Mouse (Mus musculus) CH12.LX (cell line): ENCODE measurements around the gene Keap1. TPM values are rescaled to one million over a fixed set of nuclear protein-coding genes. Genes with fewer than 3 reads are reported as not detected.

ENCODE experiments used
- DNase-seq: peaks from one replicate; pipeline ENCODE4 v3.0.0-alpha.2; 2013; ENCODE audit errors: extremely low read depth
- H3K27ac ChIP-seq: 2 replicates; pipeline ENCODE4 v1.5.1; 2012; ENCODE audit warnings: low read depth, mild to moderate bottlenecking, control low read depth, moderate library complexity; ENCODE audit not compliant: insufficient read depth
- H3K27me3 ChIP-seq: replicated peaks from 2 replicates; pipeline ENCODE3; 2012; ENCODE audit warnings: inconsistent platforms
- H3K36me3 ChIP-seq, 2 experiments: replicated peaks in 1 of 2; 2 replicates each; pipeline versions ENCODE3 to v1.6.1; 2012; ENCODE audit warnings: inconsistent platforms in 1 of 2, low read length in 1 of 2, mild to moderate bottlenecking in 1 of 2, mixed read lengths in 1 of 2, moderate library complexity in 1 of 2; ENCODE audit not compliant: control insufficient read depth in 1 of 2, insufficient read depth in 1 of 2
- H3K4me1 ChIP-seq, 2 experiments: 2 replicates each; pipeline ENCODE4 v1.6.1; 2012; ENCODE audit warnings: inconsistent platforms in 1 of 2, moderate library complexity in 1 of 2; ENCODE audit not compliant: insufficient read depth in 2 of 2, control insufficient read depth in 1 of 2
- H3K4me2 ChIP-seq: 2 replicates; pipeline ENCODE4 v1.6.1; 2012; ENCODE audit warnings: low read depth, mild to moderate bottlenecking, control low read depth; ENCODE audit not compliant: poor library complexity, insufficient read depth, severe bottlenecking
- H3K4me3 ChIP-seq, 3 experiments: fragments of 150-350 bp in 1 of 3; sonication (generic) in 1 of 3; replicated peaks in 1 of 3; 2 replicates each; pipeline versions ENCODE3 to v1.5.1; 2011 to 2012; ENCODE audit warnings: low read depth in 2 of 3, low read length in 2 of 3, mild to moderate bottlenecking in 2 of 3, moderate library complexity in 2 of 3, control low read depth in 1 of 3, improper control_type of control experiment in 1 of 3, inconsistent platforms in 1 of 3, mixed read lengths in 1 of 3; ENCODE audit not compliant: poor library complexity in 1 of 3
- H3K79me2 ChIP-seq: replicated peaks from 2 replicates; pipeline ENCODE4 v1.6.1; 2012; ENCODE audit warnings: mild to moderate bottlenecking, moderate library complexity; ENCODE audit not compliant: control insufficient read depth, poor library complexity, insufficient read depth, severe bottlenecking; ENCODE audit errors: extremely low read depth
- H3K9ac ChIP-seq: 2 replicates; pipeline ENCODE4 v1.6.1; 2012; ENCODE audit warnings: low read depth, mild to moderate bottlenecking, control low read depth, moderate library complexity; ENCODE audit not compliant: insufficient read depth
- H3K9me3 ChIP-seq: replicated peaks from 2 replicates; pipeline ENCODE3; 2012; ENCODE audit warnings: low read length, inconsistent platforms, mixed read lengths
- BHLHE40 ChIP-seq: IDR thresholded peaks from 2 replicates; pipeline ENCODE4 v1.6.1; 2011; ENCODE audit warnings: mild to moderate bottlenecking, low read depth, low read length, improper control_type of control experiment
- CHD1 ChIP-seq: IDR thresholded peaks from 2 replicates; pipeline ENCODE4 v1.6.1; 2012; ENCODE audit warnings: low read depth, low read length, improper control_type of control experiment, inconsistent platforms
- CHD2 ChIP-seq: IDR thresholded peaks from 2 replicates; pipeline ENCODE4 v1.6.1; 2011; ENCODE audit warnings: low read length, improper control_type of control experiment
- CTCF ChIP-seq, 2 experiments: IDR thresholded peaks in 1 of 2; conservative IDR thresholded peaks in 1 of 2; 2 replicates each; pipeline ENCODE4 v1.5.1; 2011 to 2012; ENCODE audit warnings: low read depth in 2 of 2, low read length in 2 of 2, improper control_type of control experiment in 1 of 2, inconsistent platforms in 1 of 2, mild to moderate bottlenecking in 1 of 2, moderate library complexity in 1 of 2
- E2F4 ChIP-seq: IDR thresholded peaks from 2 replicates; pipeline ENCODE4 v1.6.1; 2011; ENCODE audit warnings: low read depth, low read length, improper control_type of control experiment; ENCODE audit not compliant: insufficient replicate concordance
- ELF1 ChIP-seq: IDR thresholded peaks from 2 replicates; pipeline ENCODE4 v1.6.1; 2014; ENCODE audit warnings: low read depth, mild to moderate bottlenecking, inconsistent platforms, low read length, improper control_type of control experiment
- EP300 ChIP-seq: IDR thresholded peaks from 2 replicates; pipeline ENCODE4 v1.6.1; 2011; ENCODE audit warnings: low read length, improper control_type of control experiment
- ETS1 ChIP-seq: conservative IDR thresholded peaks from 2 replicates; pipeline ENCODE4 v1.6.1; 2012; ENCODE audit warnings: low read depth, mild to moderate bottlenecking, inconsistent platforms, low read length, improper control_type of control experiment, moderate library complexity
- GABPA ChIP-seq: IDR thresholded peaks from 2 replicates; pipeline ENCODE4 v1.6.1; 2012; ENCODE audit warnings: low read depth, low read length, improper control_type of control experiment, inconsistent platforms; ENCODE audit not compliant: insufficient replicate concordance
- HCFC1 ChIP-seq: IDR thresholded peaks from 2 replicates; pipeline ENCODE4 v1.6.1; 2012; ENCODE audit warnings: low read depth, mild to moderate bottlenecking, inconsistent platforms, low read length, improper control_type of control experiment
- IRF4 ChIP-seq: IDR thresholded peaks from 2 replicates; pipeline ENCODE4 v1.6.1; 2014; ENCODE audit warnings: low read depth, mild to moderate bottlenecking, inconsistent platforms, low read length, improper control_type of control experiment
- JUN ChIP-seq: IDR thresholded peaks from 2 replicates; pipeline ENCODE4 v1.6.1; 2011; ENCODE audit warnings: low read depth, mild to moderate bottlenecking, low read length, improper control_type of control experiment, moderate library complexity; ENCODE audit not compliant: insufficient read depth
- JUND ChIP-seq: conservative IDR thresholded peaks from 2 replicates; pipeline ENCODE4 v1.6.1; 2011; ENCODE audit warnings: low read depth, low read length, improper control_type of control experiment
- KAT2A ChIP-seq: IDR thresholded peaks from 2 replicates; pipeline ENCODE4 v1.6.1; 2012; ENCODE audit warnings: low read length, improper control_type of control experiment, inconsistent platforms; ENCODE audit not compliant: insufficient replicate concordance
- MAFK ChIP-seq: IDR thresholded peaks from 2 replicates; pipeline ENCODE4 v1.6.1; 2011; ENCODE audit warnings: low read length, improper control_type of control experiment; ENCODE audit not compliant: insufficient replicate concordance
- MAX ChIP-seq: IDR thresholded peaks from 2 replicates; pipeline ENCODE4 v1.6.1; 2011; ENCODE audit warnings: low read length, improper control_type of control experiment
- MAZ ChIP-seq: IDR thresholded peaks from 2 replicates; pipeline ENCODE4 v1.6.1; 2012; ENCODE audit warnings: low read depth, mild to moderate bottlenecking, inconsistent platforms, low read length, improper control_type of control experiment, moderate library complexity
- MEF2A ChIP-seq: IDR thresholded peaks from 2 replicates; pipeline ENCODE4 v1.6.1; 2014; ENCODE audit warnings: low read depth, mild to moderate bottlenecking, inconsistent platforms, low read length, improper control_type of control experiment, borderline replicate concordance
- MXI1 ChIP-seq: IDR thresholded peaks from 2 replicates; pipeline ENCODE4 v1.6.1; 2011; ENCODE audit warnings: mild to moderate bottlenecking, low read depth, low read length, improper control_type of control experiment
- MYC ChIP-seq: IDR thresholded peaks from 2 replicates; pipeline ENCODE4 v1.6.1; 2011; ENCODE audit warnings: low read depth, mild to moderate bottlenecking, improper control_type of control experiment, low read length
- NELFE ChIP-seq: IDR thresholded peaks from 2 replicates; pipeline ENCODE4 v1.6.1; 2011; ENCODE audit warnings: low read depth, low read length, improper control_type of control experiment
- NRF1 ChIP-seq: IDR thresholded peaks from 2 replicates; pipeline ENCODE4 v1.6.1; 2014; ENCODE audit warnings: low read depth, mild to moderate bottlenecking, inconsistent platforms, low read length, improper control_type of control experiment, moderate library complexity
- PAX5 ChIP-seq: IDR thresholded peaks from 2 replicates; pipeline ENCODE4 v1.6.1; 2012; ENCODE audit warnings: low read length, inconsistent platforms, mixed read lengths
- POLR2A ChIP-seq: IDR thresholded peaks from 2 replicates; pipeline ENCODE4 v1.6.1; 2011; ENCODE audit warnings: low read depth, mild to moderate bottlenecking, improper control_type of control experiment, low read length
- POLR2AphosphoS2 ChIP-seq: IDR thresholded peaks from 2 replicates; pipeline ENCODE4 v1.6.1; 2011; ENCODE audit warnings: low read depth, low read length, improper control_type of control experiment
- RAD21 ChIP-seq: IDR thresholded peaks from 2 replicates; pipeline ENCODE4 v1.6.1; 2011; ENCODE audit warnings: low read depth, mild to moderate bottlenecking, low read length, improper control_type of control experiment, moderate library complexity
- RCOR1 ChIP-seq: conservative IDR thresholded peaks from 2 replicates; pipeline ENCODE4 v1.6.1; 2012; ENCODE audit warnings: low read depth, mild to moderate bottlenecking, inconsistent platforms, low read length, improper control_type of control experiment
- SIN3A ChIP-seq: IDR thresholded peaks from 2 replicates; pipeline ENCODE4 v1.6.1; 2012; ENCODE audit warnings: low read length, improper control_type of control experiment, inconsistent platforms
- SMC3 ChIP-seq: IDR thresholded peaks from 2 replicates; pipeline ENCODE4 v1.6.1; 2011; ENCODE audit warnings: low read depth, low read length, improper control_type of control experiment
- TBP ChIP-seq: conservative IDR thresholded peaks from 2 replicates; pipeline ENCODE4 v1.6.1; 2011; ENCODE audit warnings: low read depth, low read length, improper control_type of control experiment
- TCF12 ChIP-seq: IDR thresholded peaks from 2 replicates; pipeline ENCODE4 v1.6.1; 2014; ENCODE audit warnings: low read depth, mild to moderate bottlenecking, inconsistent platforms, low read length, improper control_type of control experiment
- UBTF ChIP-seq: IDR thresholded peaks from 2 replicates; pipeline ENCODE4 v1.6.1; 2012; ENCODE audit warnings: low read depth, mild to moderate bottlenecking, inconsistent platforms, low read length, improper control_type of control experiment, moderate library complexity
- USF1 ChIP-seq: IDR thresholded peaks from 2 replicates; pipeline ENCODE4 v1.6.1; 2014; ENCODE audit warnings: low read depth, mild to moderate bottlenecking, inconsistent platforms, low read length, improper control_type of control experiment
- USF2 ChIP-seq: conservative IDR thresholded peaks from 2 replicates; pipeline ENCODE4 v1.6.1; 2011; ENCODE audit warnings: low read depth, low read length, improper control_type of control experiment
- ZC3H11A ChIP-seq: IDR thresholded peaks from 2 replicates; pipeline ENCODE4 v1.6.1; 2012; ENCODE audit warnings: low read depth, mild to moderate bottlenecking, inconsistent platforms, low read length, improper control_type of control experiment
- ZKSCAN1 ChIP-seq: IDR thresholded peaks from 2 replicates; pipeline ENCODE4 v1.6.1; 2012; ENCODE audit warnings: low read depth, inconsistent platforms, low read length, improper control_type of control experiment, borderline replicate concordance
- ZMIZ1 ChIP-seq: IDR thresholded peaks from 2 replicates; pipeline ENCODE4 v1.6.1; 2012; ENCODE audit warnings: low read depth, mild to moderate bottlenecking, inconsistent platforms, low read length, improper control_type of control experiment
- ZNF384 ChIP-seq: IDR thresholded peaks from 2 replicates; pipeline ENCODE4 v1.6.1; 2012; ENCODE audit warnings: low read depth, low read length, improper control_type of control experiment, inconsistent platforms
- dilution Hi-C: fragments of 300-500 bp; cut with MboI; formaldehyde crosslinking; loops from 2 replicates; pipeline ENCODE4 v1.14.3; 2020; ENCODE audit warnings: low sequenced_read_pairs; ENCODE audit not compliant: extremely low pct_unique_long_range_greater_than_20kb, extremely low pct_ligation_motif_present
- in situ Hi-C: fragments of 300-500 bp; cut with MboI; formaldehyde crosslinking; loops from 3 replicates; pipeline ENCODE4 v1.14.3; 2019; ENCODE audit warnings: low sequenced_read_pairs, low pct_ligation_motif_present, low pct_unique_long_range_greater_than_20kb, mixed read lengths
- polyA plus RNA-seq: library from polyadenylated mRNA; unstranded; fragments of >175 nt; gene quantifications from 2 replicates; pipeline ENCODE4 v1.2.1, GENCODE M21; 2012; ENCODE audit warnings: low read depth; ENCODE audit not compliant: insufficient read length
- total RNA-seq, 2 experiments: library from RNA; depleted of rRNA; stranded (reverse); fragments of 300-350 nt in 1 of 2; fragments of >200 nt in 1 of 2; gene quantifications; 2 replicates each; pipeline ENCODE4 v1.2.3; 2012 to 2014

Gene Keap1
- total RNA-seq (2012; rRNA removed) (41.7 and 42.8 TPM in 2 replicates), total RNA-seq (2014; rRNA removed) (16.2 and 18.4 TPM in 2 replicates), polyA plus RNA-seq (30.0 and 31.2 TPM in 2 replicates)

GRCm38 (mm10) chr9:21238733-21239464, at the start of gene Keap1:
Gene Keap1, minus strand, starts transcription at chr9:21239361.
- H3K9me3 ChIP-seq, result peaks cover under 1% of the 10 kb centered on the region
- in situ Hi-C loops, result no loop called here

More at GRCm38 (mm10) chr9:21238733-21239464, at the start of gene Keap1:
- TF ChIP-seq USF1 (no peak), TCF12 (peak; percentile 75), JUND (no peak), JUN (no peak), NRF1 (no peak), ETS1 (no peak), NELFE (peak; percentile 59), RCOR1 (no peak), MEF2A (no peak; the same call in 1 of the 2 replicates), POLR2AphosphoS2 (no peak), ELF1 (peak; percentile 83), MYC (0 out of 2 replicates have a peak, but pooled peaks have one; percentile 17), ZC3H11A (no peak), SMC3 (no peak), EP300 (no peak), RAD21 (no peak), MAZ (no peak), CHD2 (peak; percentile 28; the same call in 1 of the 2 replicates), PAX5 (no peak), POLR2A (peak; percentile 64), ZKSCAN1 (no peak), BHLHE40 (peak; percentile 48; the same call in 1 of the 2 replicates), E2F4 (no peak), CTCF (conservative IDR thresholded peaks at IDR 0.05 in 1 of 2, IDR thresholded peaks at IDR 0.05 in 1 of 2; ENCODE audit: low read depth in 2 of 2, low read length in 2 of 2) (no peak), UBTF (peak; percentile 92), SIN3A (peak; percentile 80), GABPA (no peak), USF2 (no peak), MAX (peak; percentile 50; the same call in 1 of the 2 replicates), MXI1 (peak; percentile 87), CHD1 (no peak; the same call in 1 of the 2 replicates), ZNF384 (no peak), TBP (no peak), HCFC1 (peak; percentile 53), MAFK (peak; percentile 64; the same call in 1 of the 2 replicates), IRF4 (0 out of 2 replicates have a peak, but pooled peaks have one; percentile 51), KAT2A (0 out of 2 replicates have a peak, but pooled peaks have one; percentile 39), ZMIZ1 (no peak)
- TF ChIP-seq, all 38 proteins: peak for 15
- Histone ChIP-seq H3K4me1 (peaks cover 17 to 35% of the 10 kb centered on the region in 2 experiments), H3K27me3 (peaks cover 4% of the 10 kb centered on the region), H3K9ac (peak within 1 kb of the TSS; percentile 99), H3K36me3 (peaks cover 5 to 29% of the 10 kb centered on the region in 2 experiments), H3K4me3 (peak within 1 kb of the TSS; percentile 77 to 98 (median 88)), H3K27ac (peak within 1 kb of the TSS; percentile 40), H3K4me2 (peak within 1 kb of the TSS; percentile 89), H3K79me2 (peaks cover 18% of the 10 kb centered on the region)
- peak; percentile 48 for DNase-seq
- dilution Hi-C loops, result no loop called here
